Mouse (Mus musculus): ENCODE data around the gene Ahnak.

DNA sequence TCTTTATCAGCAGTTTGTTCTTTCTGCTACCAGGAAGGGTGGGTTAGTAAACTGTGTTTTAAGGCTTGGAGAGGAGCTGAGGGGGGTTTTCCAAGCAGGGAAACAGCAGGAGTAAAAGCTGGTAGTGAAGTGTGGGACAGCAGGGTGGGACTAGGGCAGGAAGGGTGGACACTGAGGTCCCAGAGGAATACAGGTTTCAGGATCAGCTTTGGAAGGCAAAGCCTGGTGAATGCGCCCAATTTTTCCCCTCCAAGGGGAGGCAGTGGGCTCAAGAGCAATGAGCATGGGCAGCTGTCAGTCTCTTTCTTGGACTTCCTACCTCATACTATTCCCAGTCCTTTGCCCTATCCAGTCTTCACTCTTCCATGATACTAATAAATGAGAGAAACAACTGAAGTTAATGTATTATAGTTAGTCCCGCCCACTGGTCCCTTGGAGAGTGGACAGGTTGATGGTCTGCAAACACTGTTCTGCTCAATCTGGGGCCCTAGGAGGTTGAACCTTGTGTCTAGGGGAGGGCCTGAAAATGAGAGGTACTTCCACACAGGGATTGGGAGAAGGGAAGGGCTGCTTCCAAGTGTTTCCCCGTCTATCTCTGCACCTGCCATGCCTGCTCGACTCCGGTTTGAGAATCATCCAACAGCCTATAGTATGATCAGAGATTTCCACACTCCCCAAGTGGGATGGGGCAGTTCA is 36.6 kb downstream of the Ahnak start:
- TF ChIP-seq CTCF (IDR thresholded peaks at IDR 0.05; ENCODE audit: control insufficient read depth, insufficient read depth, insufficient read length): no peak
- TF ChIP-seq USF1 (IDR thresholded peaks at IDR 0.05; ENCODE audit: low read depth): no peak
- no peak for TF ChIP-seq MYOG (IDR thresholded peaks at IDR 0.05; ENCODE audit: control insufficient read depth, extremely low read depth, insufficient read length)
- TF ChIP-seq MYOD1 (IDR thresholded peaks at IDR 0.05; ENCODE audit: control insufficient read depth, insufficient read length, low read depth): no peak
- TF ChIP-seq MAX (IDR thresholded peaks at IDR 0.05): no peak
- TF ChIP-seq CEBPB (IDR thresholded peaks at IDR 0.05; ENCODE audit: low read depth): no peak
- no peak for TF ChIP-seq FOSL1 (IDR thresholded peaks at IDR 0.05; ENCODE audit: insufficient read depth, low read length, poor library complexity, severe bottlenecking)

Data from C2C12 (cell line).